ENCODE assay signal across 15 mouse cellular contexts in genomic region chr2:127259340-127259739, GRCm38 (mm10). TPM values are rescaled to one million over a fixed set of nuclear protein-coding genes. Genes with fewer than 3 reads are reported as not detected.
A peak's percentile ranks its signal among the peaks of the same experiment; 100 is the strongest.
DNase-seq lines count a peak whose midpoint lies in the region; TF ChIP-seq lines count a peak whose summit lies in the region.
"Had no signal": no experiment of that assay in that cellular context is flagged by ENCODE, and none has a peak within 500 bp of the region (broad histone marks: within the 10 kb centered on the region; RNA-seq: fewer than 3 reads in every experiment).

No protein-coding gene starts in this region.

- peak overlapping the region; percentile 11 for H3K9ac ChIP-seq in heart, adult 2 months (ENCODE audit: low read depth, low read length)
- H3K9ac ChIP-seq: forebrain, embryonic 15.5 days had no signal

- no peak overlapping the region for H3K4me3 ChIP-seq in heart, adult 2 months
- H3K4me3 ChIP-seq in heart, embryonic 10.5 days, result no peak overlapping the region
- H3K4me3 ChIP-seq: embryonic facial prominence, embryonic 10.5 days; erythroblast, embryonic 14.5 days; forebrain, embryonic 15.5 days; midbrain, embryonic 10.5 days had no signal

- 0 out of 2 replicates have a peak, but pooled peaks have one; percentile 24 for TF ChIP-seq EP300 in heart, adult 2 months (IDR thresholded peaks at IDR 0.05; ENCODE audit: insufficient read depth, low read depth, low read length)

- H3K4me1 ChIP-seq in heart, adult 2 months (ENCODE audit: control insufficient read depth, insufficient read depth, low read length), result peaks cover 11% of the 10 kb centered on the region
- 0 out of 2 replicates have a peak, but pooled peaks cover 3% of the 10 kb centered on the region for H3K4me1 ChIP-seq in heart, embryonic 10.5 days
- H3K4me1 ChIP-seq: embryonic facial prominence, embryonic 10.5 days; forebrain, embryonic 15.5 days; midbrain, embryonic 10.5 days had no signal

- 0 out of 2 replicates have a peak, but pooled peaks have one; percentile 11 for TF ChIP-seq CTCF in heart, adult 2 months (IDR thresholded peaks at IDR 0.05)

- intact Hi-C loops in heart, adult 2 months (cut with DNase I), result loop anchor here (10.0 kb wide), 1 partner anchor 325 kb away; the partner anchor contains the start of genes Mrps5 and Zfp661
- intact Hi-C loops in heart, postnatal 25 days (cut with DNase I), result no loop called here

- H3K27me3 ChIP-seq in heart, adult 2 months (ENCODE audit: control insufficient read depth, insufficient read depth, low read length), result no peaks in the 10 kb centered on the region
- no peaks in the 10 kb centered on the region for H3K27me3 ChIP-seq in heart, embryonic 10.5 days (ENCODE audit: insufficient read depth, poor library complexity, severe bottlenecking)
- H3K27me3 ChIP-seq: forebrain, embryonic 15.5 days had no signal

- peaks cover 18% of the 10 kb centered on the region for H3K36me3 ChIP-seq in heart, adult 2 months (ENCODE audit: control insufficient read depth, insufficient read depth, low read length)
- peaks cover 43% of the 10 kb centered on the region for H3K36me3 ChIP-seq in heart, embryonic 10.5 days

- H3K27ac ChIP-seq in heart, adult 2 months, result peak overlapping the region; percentile 18
- H3K27ac ChIP-seq in heart, embryonic 10.5 days, result no peak overlapping the region
- H3K27ac ChIP-seq: embryonic facial prominence, embryonic 10.5 days; forebrain, embryonic 15.5 days; midbrain, embryonic 10.5 days had no signal

- DNase-seq in heart, adult 2 months, result peak in 1 of 2 experiments; percentile 69
- DNase-seq in heart, embryonic 10.5 days (ENCODE audit: low spot score), result no peak
- DNase-seq in brain, adult 2 months (ENCODE audit: low read depth, low spot score), result peak; percentile 37
- DNase-seq in heart, postnatal 25 days (ENCODE audit: low spot score), result peak; percentile 29
- peak; percentile 35 to 80 for DNase-seq in lung, postnatal 4 days
- no peak for DNase-seq in retina, embryonic 14.5 days (ENCODE audit: low spot score)
- DNase-seq in thymus, postnatal 36 days, result no peak
- DNase-seq: cerebellum, postnatal 10 days; gastrocnemius, postnatal 14 days; kidney, adult 9 months; liver had no signal

- no peaks in the 10 kb centered on the region for H3K79me2 ChIP-seq in heart, adult 2 months (replicated peaks; ENCODE audit: control insufficient read depth, insufficient read depth, low read length)

- WGBS in heart, adult 2 months, result 19% methylated on average over 5 of the region's 5 CpGs
- 85% methylated on average over 5 of the region's 5 CpGs for WGBS in heart, embryonic 10.5 days

- H3K9me3 ChIP-seq in heart, embryonic 10.5 days, result no peaks in the 10 kb centered on the region
- H3K9me3 ChIP-seq: embryonic facial prominence, embryonic 10.5 days; forebrain, embryonic 15.5 days; midbrain, embryonic 10.5 days had no signal

- TF ChIP-seq POLR2A in heart, adult 2 months (IDR thresholded peaks at IDR 0.05; ENCODE audit: insufficient read depth, low read depth, low read length), result 0 out of 2 replicates have a peak, but pooled peaks have one; percentile 29

RNA-seq across cellular contexts. Expression of gene Stard7, which starts 10.7 kb away (rescaled TPM):
- 100 to 1,000 TPM; 150 to 165 TPM for total RNA-seq in heart, adult 2 months (2021)
- polyA plus RNA-seq in heart, adult 2 months (2012; rRNA removed), result 64.0 and 151 TPM in 2 replicates
- 97.1 and 110 TPM in 2 replicates for polyA plus RNA-seq in heart, embryonic 10.5 days (2016; fragmentation: Nextera tagmentation; extraction: Ambion mirVana)
- total RNA-seq in heart, postnatal 25 days (2021), result 100 to 1,000 TPM; 152 to 167 TPM

RNA-seq across cellular contexts. Expression of gene Tmem127, which starts 11.6 kb away (rescaled TPM):
- 10 to 100 TPM; 24.8 to 27.4 TPM for total RNA-seq in heart, adult 2 months (2021)
- polyA plus RNA-seq in heart, adult 2 months (2012; rRNA removed), result 45.6 and 64.8 TPM in 2 replicates
- polyA plus RNA-seq in heart, embryonic 10.5 days (2016; fragmentation: Nextera tagmentation; extraction: Ambion mirVana), result 22.1 and 23.1 TPM in 2 replicates
- 10 to 100 TPM; 27.9 to 28.7 TPM for total RNA-seq in heart, postnatal 25 days (2021)

RNA-seq across cellular contexts. Expression of gene Ciao1, which starts 11.7 kb away (rescaled TPM):
- total RNA-seq in heart, adult 2 months (2021), result 10 to 100 TPM; 56.3 to 60.8 TPM
- polyA plus RNA-seq in heart, adult 2 months (2012; rRNA removed), result 59.1 and 74.2 TPM in 2 replicates
- 58.3 and 61.1 TPM in 2 replicates for polyA plus RNA-seq in heart, embryonic 10.5 days (2016; fragmentation: Nextera tagmentation; extraction: Ambion mirVana)
- total RNA-seq in heart, postnatal 25 days (2021), result 10 to 100 TPM; 61.9 to 62.3 TPM

RNA-seq across cellular contexts. Expression of gene Snrnp200, which starts 51.2 kb away (rescaled TPM):
- total RNA-seq in heart, adult 2 months (2021), result 10 to 100 TPM; 59.3 to 69.5 TPM
- 34.0 and 58.7 TPM in 2 replicates for polyA plus RNA-seq in heart, adult 2 months (2012; rRNA removed)
- 61.8 and 64.4 TPM in 2 replicates for polyA plus RNA-seq in heart, embryonic 10.5 days (2016; fragmentation: Nextera tagmentation; extraction: Ambion mirVana)
- 10 to 100 TPM; 54.0 to 62.4 TPM for total RNA-seq in heart, postnatal 25 days (2021)

RNA-seq across cellular contexts. Expression of gene 1810024B03Rik, which starts 51.3 kb away (rescaled TPM):
- total RNA-seq in heart, adult 2 months (2021), result under 1 TPM; 0.36 to 0.60 TPM
- polyA plus RNA-seq in heart, adult 2 months (2012; rRNA removed), result 0.94 TPM in 2 replicates
- 2.0 TPM in 2 replicates for polyA plus RNA-seq in heart, embryonic 10.5 days (2016; fragmentation: Nextera tagmentation; extraction: Ambion mirVana)
- under 1 TPM; 0.36 to 0.70 TPM for total RNA-seq in heart, postnatal 25 days (2021)
- polyA plus RNA-seq: erythroblast, embryonic 14.5 days had no signal

Comparison
In these comparisons a context has a peak if more than half of its experiments do, and no peak if none do; other contexts are left out.
1. DNase-seq: peak in brain, adult 2 months (single experiment), heart, postnatal 25 days (single experiment) and lung, postnatal 4 days (2 of 2); none in heart, embryonic 10.5 days (single experiment), retina, embryonic 14.5 days (single experiment) and thymus, postnatal 36 days (0 of 2).